Mouse (Mus musculus): ENCODE measurements around the gene Arpc5l.
"Not testable (repeated sequence)": the region's sequence is repeated elsewhere in the genome, so short reads cannot be mapped to it uniquely, and the experiment has no call there.

The Arpc5l gene

DNA sequence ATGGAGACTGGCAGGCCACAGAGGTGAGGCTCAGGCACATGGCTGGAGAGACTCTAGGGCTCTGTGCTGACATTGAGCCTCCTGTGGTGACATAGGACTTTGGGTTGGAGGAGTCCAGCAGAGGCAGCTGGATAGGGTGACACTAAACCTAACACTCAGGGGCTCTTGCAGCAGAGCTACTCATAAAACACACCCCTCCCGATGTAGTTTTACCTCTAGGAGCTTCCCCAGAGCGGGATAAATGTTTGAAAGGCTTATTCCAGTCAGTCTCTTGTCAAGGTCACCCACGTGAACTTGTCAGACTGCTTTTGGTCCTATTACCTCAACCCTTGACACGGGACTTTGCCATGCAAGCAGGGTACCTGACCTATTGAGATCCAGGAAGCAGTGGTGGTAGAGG is 5.8 kb upstream of the Arpc5l start:
- DNase-seq (ENCODE audit: low read depth in 2 of 2, low spot score in 2 of 2): no peak

DNA sequence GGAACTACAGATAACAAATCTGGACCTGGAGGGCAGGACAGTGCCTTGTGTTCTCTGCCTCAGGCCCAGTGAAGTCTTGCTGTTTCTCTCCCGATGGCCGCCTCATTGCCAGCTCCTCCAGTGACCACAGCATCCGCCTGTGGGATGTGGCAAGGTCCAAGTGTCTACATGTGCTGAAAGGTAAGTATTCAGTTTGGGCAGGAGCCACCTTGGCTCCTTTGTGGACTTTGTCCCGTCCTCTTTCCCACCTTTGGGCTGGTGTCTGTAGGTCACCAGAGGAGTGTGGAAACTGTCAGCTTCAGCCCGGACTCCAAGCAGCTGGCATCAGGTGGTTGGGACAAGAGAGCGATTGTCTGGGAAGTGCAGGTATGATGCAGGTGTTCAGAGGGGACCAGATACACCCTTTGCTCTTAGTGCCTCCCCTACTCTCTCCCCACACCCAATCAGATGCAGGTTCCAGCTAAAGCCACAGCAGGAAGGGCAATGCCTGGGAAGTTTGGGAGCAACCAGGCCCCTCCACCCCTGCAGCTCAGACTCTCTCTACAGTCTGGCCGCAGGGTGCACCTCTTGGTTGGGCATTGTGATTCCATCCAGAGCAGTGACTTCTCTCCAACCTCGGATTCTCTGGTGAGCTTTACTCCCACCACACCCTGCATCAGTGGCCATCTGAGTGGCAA is 5.1 kb upstream of the Arpc5l start:
- DNase-seq (ENCODE audit: low read depth in 2 of 2, low spot score in 2 of 2): no peak

DNA sequence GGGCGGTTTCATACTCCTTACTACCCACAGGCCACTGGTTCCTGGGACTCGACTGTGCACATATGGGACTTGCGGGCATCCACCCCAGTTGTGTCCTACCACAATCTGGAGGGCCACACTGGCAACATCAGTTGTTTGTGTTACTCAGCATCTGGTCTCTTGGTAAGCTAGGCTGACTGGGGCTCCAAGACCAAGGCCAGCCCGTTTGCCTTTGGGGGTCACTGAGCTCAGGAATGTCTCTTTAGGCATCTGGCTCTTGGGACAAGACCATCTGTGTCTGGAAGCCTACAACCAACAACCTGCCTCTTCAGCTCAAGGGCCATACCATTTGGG is 4.6 kb upstream of the Arpc5l start:
- DNase-seq (ENCODE audit: low read depth in 2 of 2, low spot score in 2 of 2): no peak

GRCm38 (mm10) chr2:39001866-39002265 is 3.3 kb upstream of the Arpc5l start:
- DNase-seq (ENCODE audit: low read depth in 2 of 2, low spot score in 2 of 2): no peak

GRCm38 (mm10) chr2:39003106-39003505 is 2.0 kb upstream of the Arpc5l start:
- no peak for DNase-seq (ENCODE audit: low read depth in 2 of 2, low spot score in 2 of 2)

GRCm38 (mm10) chr2:39003512-39003911 is 1.6 kb upstream of the Arpc5l start:
- no peak for DNase-seq (ENCODE audit: low read depth in 2 of 2, low spot score in 2 of 2)

DNA sequence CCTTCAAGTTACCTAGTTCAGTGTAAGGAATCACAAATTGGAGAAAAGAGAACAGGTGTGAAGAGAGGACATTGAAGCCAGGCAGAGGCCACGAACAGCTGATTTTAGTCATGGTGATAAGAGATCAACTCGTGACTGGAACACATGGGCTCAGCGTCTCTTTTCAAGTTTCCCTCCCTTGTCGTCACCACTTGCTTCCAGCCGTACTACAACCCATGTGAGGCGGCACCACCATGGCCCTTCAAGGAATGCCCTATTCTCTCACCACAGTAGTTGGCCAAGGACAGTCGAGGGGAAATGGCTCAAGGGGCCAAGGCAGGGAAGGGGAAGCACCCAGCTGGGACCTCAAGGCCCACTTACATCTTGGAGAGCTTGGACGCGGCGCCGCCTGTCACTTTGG is 776 bp upstream of the Arpc5l start:
- DNase-seq (ENCODE audit: low read depth in 2 of 2, low spot score in 2 of 2): peak; percentile 26 to 37

DNA sequence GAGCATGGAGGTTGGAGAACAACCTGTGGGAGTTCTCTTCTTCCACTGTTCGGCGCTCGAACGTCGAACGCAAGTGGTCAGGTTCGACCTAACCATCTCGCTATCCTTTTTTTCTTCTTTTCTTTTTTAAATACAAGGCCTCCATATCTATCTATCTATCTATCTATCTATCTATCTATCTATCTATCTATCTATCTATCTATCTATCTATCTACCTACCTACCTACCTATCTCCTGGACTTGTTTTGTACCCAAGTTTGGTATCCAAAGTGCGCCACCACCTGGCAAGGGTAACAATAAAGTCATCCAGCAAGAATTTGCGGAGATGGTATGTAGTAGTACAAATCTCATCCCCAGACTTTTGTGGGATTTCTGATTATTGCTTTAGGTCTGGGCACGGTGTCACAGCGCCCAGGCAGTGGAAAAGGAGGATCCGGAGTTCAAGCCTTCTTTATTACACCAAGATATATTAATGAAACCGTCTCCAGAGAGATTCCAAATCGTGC is 479 bp downstream of the Arpc5l start, which contains the start of gene Rpl35:
TSS of gene Rpl35 (minus strand) at position 51 of the 506 bp plus-strand sequence.
- DNase-seq (ENCODE audit: low read depth in 2 of 2, low spot score in 2 of 2): peak; percentile 36 to 63

DNA sequence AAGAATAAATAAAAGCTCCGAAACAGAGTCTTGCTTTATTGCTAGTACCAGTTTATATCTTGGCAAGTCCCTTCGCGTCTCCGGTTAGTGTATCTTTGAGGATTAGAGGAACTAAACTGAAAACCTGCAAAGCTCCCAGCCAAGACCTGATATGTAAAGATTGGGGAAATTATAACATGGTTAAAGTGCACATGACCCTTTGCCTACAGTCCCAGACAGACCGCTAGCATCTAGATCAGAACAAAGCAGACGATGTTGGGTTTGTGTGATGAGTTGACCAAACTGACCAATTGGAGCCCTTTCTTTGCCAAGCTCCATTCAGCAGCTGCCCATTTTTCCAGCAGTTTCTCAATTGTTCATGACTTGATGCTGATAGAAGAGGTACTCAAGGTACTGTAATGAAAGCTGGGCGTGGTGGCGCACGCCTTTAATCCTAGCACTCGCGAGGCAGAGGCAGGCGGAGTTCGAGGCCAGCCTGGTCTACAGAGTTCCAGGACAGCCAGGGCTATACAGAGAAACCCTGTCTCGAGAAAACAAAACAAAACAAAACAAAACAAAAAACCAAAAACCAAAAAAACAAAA is 1.1 kb downstream of the Arpc5l start:
- DNase-seq (ENCODE audit: low read depth in 2 of 2, low spot score in 2 of 2): no peak

GRCm38 (mm10) chr2:39007865-39008264 is 2.7 kb downstream of the Arpc5l start:
- DNase-seq (ENCODE audit: low read depth in 2 of 2, low spot score in 2 of 2): peak; percentile 90 to 92

- DNase-seq (ENCODE audit: low read depth in 2 of 2, low spot score in 2 of 2): peak; percentile 18 to 24
Measured at GRCm38 (mm10) chr2:39008350-39008851, 3.3 kb downstream of the Arpc5l start.

DNA sequence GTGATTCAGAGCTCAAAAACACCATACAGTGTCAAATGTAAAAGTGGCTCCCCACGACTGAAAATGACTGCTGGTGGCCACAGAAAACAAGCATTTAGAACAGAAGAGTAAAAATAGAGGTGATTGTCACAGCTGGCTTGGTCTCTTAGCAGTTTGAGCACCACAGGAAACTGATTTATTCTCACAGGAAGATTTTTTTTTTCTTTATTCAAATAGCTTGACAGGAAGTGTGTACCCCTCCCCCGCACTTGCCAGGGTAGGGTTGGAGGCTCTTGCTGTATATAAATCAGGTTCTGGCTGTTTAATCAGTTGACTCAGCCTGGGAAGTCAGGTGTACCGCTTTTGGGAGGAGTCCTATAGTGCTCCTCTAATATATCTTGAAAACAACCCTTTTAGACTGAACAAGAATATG is 3.8 kb downstream of the Arpc5l start:
- DNase-seq (ENCODE audit: low read depth in 2 of 2, low spot score in 2 of 2): peak; percentile 49 to 72

DNA sequence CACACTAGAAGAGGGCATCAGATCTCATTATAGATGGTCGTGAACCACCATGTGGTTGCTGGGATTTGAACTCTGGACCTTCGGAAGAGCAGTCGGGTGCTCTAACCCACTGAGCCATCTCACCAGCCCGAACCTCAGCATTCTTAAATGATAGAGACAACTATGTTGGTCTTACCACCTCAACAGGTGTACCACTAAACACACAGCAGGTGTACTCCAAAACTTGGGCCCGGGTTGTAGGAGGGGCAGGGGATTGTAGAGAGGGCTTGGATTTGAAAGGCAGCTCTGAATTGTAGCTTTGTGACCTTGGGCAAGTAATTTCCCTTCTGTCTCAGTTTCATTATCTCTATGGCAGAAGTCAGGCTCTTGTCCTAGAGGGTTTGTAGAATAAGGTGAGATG is 5.0 kb downstream of the Arpc5l start:
- not testable (repeated sequence) for DNase-seq (ENCODE audit: low read depth in 2 of 2, low spot score in 2 of 2)

DNA sequence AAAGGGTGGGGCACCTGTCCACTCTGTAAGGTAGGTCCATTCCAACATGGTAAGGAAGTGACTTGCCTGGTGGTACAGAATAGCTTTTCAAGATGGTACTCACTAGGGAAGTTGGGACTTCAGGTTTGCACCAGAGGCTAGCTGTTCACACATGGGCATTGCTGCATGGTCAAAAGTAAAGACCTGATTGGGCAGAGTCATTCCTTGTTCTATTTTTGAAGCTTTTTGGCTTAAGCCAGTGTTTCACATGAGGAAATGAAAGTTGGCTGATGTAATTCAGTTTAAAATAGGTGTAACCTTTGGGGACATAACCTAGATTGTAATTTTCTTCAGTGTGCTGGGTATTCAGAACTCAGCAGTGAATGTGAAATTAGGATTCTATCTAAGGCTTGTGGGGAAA is 6.1 kb downstream of the Arpc5l start:
- no peak for DNase-seq (ENCODE audit: low read depth in 2 of 2, low spot score in 2 of 2)

GRCm38 (mm10) chr2:39011971-39012370 is 6.8 kb downstream of the Arpc5l start:
- no peak for DNase-seq (ENCODE audit: low read depth in 2 of 2, low spot score in 2 of 2)

- no peak for DNase-seq (ENCODE audit: low read depth in 2 of 2, low spot score in 2 of 2)
Measured at GRCm38 (mm10) chr2:39012768-39013279, 7.7 kb downstream of the Arpc5l start.

- no peak for DNase-seq (ENCODE audit: low read depth in 2 of 2, low spot score in 2 of 2)
Measured at GRCm38 (mm10) chr2:39016581-39016980, 11.4 kb downstream of the Arpc5l start.

DNA sequence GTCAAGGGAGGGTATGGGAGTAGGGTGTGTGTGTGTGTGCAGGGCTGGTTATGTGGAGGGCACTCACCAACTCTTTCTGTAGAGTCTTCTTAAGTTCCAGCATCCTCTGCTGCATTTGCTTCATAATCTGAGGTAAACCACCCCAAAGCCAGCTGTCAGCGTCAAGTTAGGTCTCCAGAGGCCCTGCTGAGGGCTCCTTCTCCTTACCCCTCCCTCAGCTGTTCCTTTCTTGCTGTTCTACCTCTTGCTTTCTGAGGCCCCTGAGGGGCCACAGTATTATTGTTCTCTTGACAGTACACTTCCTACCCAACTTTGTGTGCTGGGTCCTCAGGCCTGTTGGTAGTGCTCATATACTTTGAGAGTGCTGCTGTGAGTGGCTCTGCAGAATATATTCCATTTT is 14.9 kb downstream of the Arpc5l start:
- no peak for DNase-seq (ENCODE audit: low read depth in 2 of 2, low spot score in 2 of 2)

DNA sequence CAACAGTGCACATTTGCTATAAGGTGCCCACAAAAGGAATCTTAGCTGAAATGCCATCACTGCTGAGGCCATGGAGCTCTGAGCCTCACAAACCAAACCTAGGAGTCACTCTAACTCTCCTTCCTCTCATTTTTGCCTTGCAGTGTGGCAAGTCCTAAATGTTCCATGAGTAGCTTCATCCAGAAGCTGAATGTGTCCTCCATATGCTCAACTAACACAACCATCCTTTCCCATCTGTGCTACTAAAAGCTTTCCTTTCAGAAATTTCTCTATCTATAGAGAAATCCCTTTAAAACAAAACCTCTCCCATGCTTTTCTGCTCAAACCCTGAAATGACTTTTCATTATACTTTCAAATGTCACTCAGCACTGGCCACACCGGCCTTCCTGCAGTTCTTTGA is 26.5 kb downstream of the Arpc5l start:
- no peak for DNase-seq (ENCODE audit: low read depth in 2 of 2, low spot score in 2 of 2)

DNA sequence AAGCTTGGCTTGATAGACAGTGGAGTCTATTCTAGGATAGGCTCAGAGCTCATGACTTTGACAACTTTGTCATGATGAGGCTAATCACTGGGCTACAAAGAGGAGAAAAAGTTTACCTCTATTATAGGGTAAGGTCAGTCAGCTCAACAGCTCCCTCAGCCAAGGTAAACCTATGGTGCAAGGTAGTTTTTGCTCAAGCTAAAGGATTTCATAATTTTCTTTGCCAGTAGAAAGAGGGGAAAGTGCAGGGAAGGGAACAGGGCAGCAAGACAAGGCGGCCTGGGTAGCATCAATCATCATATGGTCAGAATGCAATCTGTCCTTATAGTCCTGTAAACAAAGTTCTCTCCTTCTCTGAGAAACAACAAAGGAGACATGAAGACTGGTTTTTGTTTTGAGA is 35.1 kb downstream of the Arpc5l start:
- no peak for DNase-seq (ENCODE audit: low read depth in 2 of 2, low spot score in 2 of 2)

- DNase-seq (ENCODE audit: low read depth in 2 of 2, low spot score in 2 of 2): no peak
Measured at GRCm38 (mm10) chr2:39048515-39048914, 43.4 kb downstream of the Arpc5l start.

- no peak for DNase-seq (ENCODE audit: low read depth in 2 of 2, low spot score in 2 of 2)
Measured at GRCm38 (mm10) chr2:39064687-39065399, 59.7 kb downstream of the Arpc5l start.

Data from CD8-positive naive resting alpha-beta T cell, adult 2 months (primary cell).